Mouse (Mus musculus): ENCODE results near the gene Ost4.

DNA sequence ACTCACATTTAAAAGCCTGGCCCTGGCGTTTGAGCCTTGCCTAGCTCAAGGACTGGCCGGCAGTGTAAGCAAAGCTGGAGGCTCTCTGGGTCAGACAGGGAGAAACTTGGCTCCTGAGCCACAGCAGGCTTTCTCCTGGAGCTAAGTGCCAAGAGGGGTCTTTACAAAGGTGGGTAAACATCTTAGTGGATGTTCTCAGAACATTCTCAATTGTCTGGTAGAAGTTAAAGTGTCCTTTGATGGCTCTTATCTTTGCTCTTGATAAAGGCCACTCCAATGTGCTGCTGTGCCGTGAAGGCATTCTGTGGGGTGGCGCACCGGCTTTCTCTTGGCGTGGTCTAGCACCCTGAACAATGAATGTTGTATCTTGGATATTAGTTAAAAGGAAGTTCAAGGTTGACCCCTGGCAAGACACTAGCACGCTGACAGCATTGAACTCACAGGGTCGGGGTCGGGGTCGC, 15.0 kb upstream of the Ost4 start:
- TF ChIP-seq POLR2A (IDR thresholded peaks at IDR 0.05; ENCODE audit: low read depth, low read length) (no peak), CTCF (IDR thresholded peaks at IDR 0.05; ENCODE audit: extremely low read depth, insufficient read length, insufficient replicate concordance, low read depth, low read length) (no peak)
